Mouse (Mus musculus) lung, postnatal 4 days (tissue): ENCODE data around the gene Gm10057.
"Not testable (repeated sequence)": the region's sequence is repeated elsewhere in the genome, so short reads cannot be mapped to it uniquely, and the experiment has no call there.

ENCODE experiments used
- DNase-seq, 2 experiments: peaks; one replicate each; pipeline ENCODE4 v3.0.0; 2021

Gene Gm10057

DNA sequence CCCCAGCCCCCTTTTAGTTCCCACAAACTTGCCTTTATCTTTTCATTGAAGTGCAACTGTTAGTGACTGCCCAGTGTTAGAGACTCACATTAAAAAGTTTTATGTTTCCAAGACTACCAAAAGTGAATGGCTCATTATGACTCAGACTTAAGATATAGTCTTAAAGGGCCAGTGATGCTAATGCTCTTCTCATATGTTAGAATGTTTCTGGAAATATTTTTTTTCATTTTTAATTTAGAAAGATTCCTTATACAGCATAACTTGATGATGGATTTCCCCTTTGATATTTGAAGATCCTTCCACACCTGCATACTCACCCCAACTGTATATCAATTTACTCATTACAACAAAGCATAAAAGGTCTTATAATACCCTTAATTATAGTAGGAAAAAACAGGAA lies at the start of gene Gm10057:
Gene Gm10057 (minus strand): TSS at position 101 of the 400 bp plus-strand sequence.
- DNase-seq = not testable (repeated sequence)

DNA sequence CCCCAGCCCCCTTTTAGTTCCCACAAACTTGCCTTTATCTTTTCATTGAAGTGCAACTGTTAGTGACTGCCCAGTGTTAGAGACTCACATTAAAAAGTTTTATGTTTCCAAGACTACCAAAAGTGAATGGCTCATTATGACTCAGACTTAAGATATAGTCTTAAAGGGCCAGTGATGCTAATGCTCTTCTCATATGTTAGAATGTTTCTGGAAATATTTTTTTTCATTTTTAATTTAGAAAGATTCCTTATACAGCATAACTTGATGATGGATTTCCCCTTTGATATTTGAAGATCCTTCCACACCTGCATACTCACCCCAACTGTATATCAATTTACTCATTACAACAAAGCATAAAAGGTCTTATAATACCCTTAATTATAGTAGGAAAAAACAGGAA lies 21.1 kb downstream of the Gm10057 start, which contains the start of gene 4921511M17Rik:
Gene 4921511M17Rik (minus strand): TSS at position 101 of the 400 bp plus-strand sequence.
- DNase-seq = not testable (repeated sequence)

GRCm38 (mm10) chrX:154012540-154012939 lies 42.3 kb downstream of the Gm10057 start, which contains the start of gene Samt1:
Gene Samt1 (minus strand): TSS chrX:154012640.
- DNase-seq = not testable (repeated sequence)
